Mouse (Mus musculus) hindbrain, embryonic 11.5 days (tissue): ENCODE measurements around the gene Gcnt7. TPM values are rescaled to one million over a fixed set of nuclear protein-coding genes. Genes with fewer than 3 reads are reported as not detected.

Experiments
- ATAC-seq: fragments of 200-750 bp; cut with Nextera tagmentation; 2 replicates; pipeline ENCODE4 v1.8.0; 2017; ENCODE audit warnings: mild to moderate bottlenecking, moderate TSS enrichment, moderate library complexity; ENCODE audit not compliant: low FRiP score
- DNase-seq: peaks from one replicate; pipeline ENCODE4 v3.0.0-alpha.2; 2015; ENCODE audit warnings: low spot score
- H3K27ac ChIP-seq: fragments of 300-500 bp; sonication (generic); 2 replicates; pipeline ENCODE4 v1.5.1; 2014; ENCODE audit warnings: mild to moderate bottlenecking, low read depth, low read length
- H3K27me3 ChIP-seq: fragments of 300-500 bp; sonication (generic); 2 replicates; pipeline ENCODE4 v1.6.1; 2014; ENCODE audit warnings: mild to moderate bottlenecking, low read length, moderate library complexity, mixed read lengths; ENCODE audit not compliant: control insufficient read depth, insufficient read depth
- H3K36me3 ChIP-seq: fragments of 300-500 bp; sonication (generic); 2 replicates; pipeline ENCODE4 v1.6.1; 2014; ENCODE audit warnings: mild to moderate bottlenecking, low read length, moderate library complexity, mixed read lengths; ENCODE audit not compliant: control insufficient read depth, insufficient read depth
- H3K4me1 ChIP-seq: fragments of 300-500 bp; sonication (generic); replicated peaks from 2 replicates; pipeline ENCODE4 v1.6.1; 2014; ENCODE audit warnings: low read length, mixed read lengths; ENCODE audit not compliant: control insufficient read depth, insufficient read depth
- H3K4me2 ChIP-seq: fragments of 300-500 bp; sonication (generic); replicated peaks from 2 replicates; pipeline ENCODE4 v1.6.1; 2014; ENCODE audit warnings: mild to moderate bottlenecking, low read depth, low read length
- H3K4me3 ChIP-seq: fragments of 300-500 bp; sonication (generic); 2 replicates; pipeline ENCODE4 v1.5.1; 2014; ENCODE audit warnings: low read depth, low read length
- H3K9ac ChIP-seq: fragments of 300-500 bp; sonication (generic); 2 replicates; pipeline ENCODE4 v1.6.1; 2014; ENCODE audit warnings: low read depth, low read length
- H3K9me3 ChIP-seq: fragments of 300-500 bp; sonication (generic); 2 replicates; pipeline ENCODE4 v1.6.1; 2016; ENCODE audit warnings: low read length; ENCODE audit not compliant: control insufficient read depth
- WGBS: fragments of 180-500 bp; shearing (Covaris S2); extraction: QIAGEN DNeasy Blood & Tissue Kit; methylation state at CpG from one replicate; pipeline ENCODE4 v1.1.7; 2014; 5-methylcytosine and 5-hydroxymethylcytosine counted together
- polyA plus RNA-seq: library from polyadenylated mRNA; unstranded; fragments of >200 nt; fragmentation: Nextera tagmentation; extraction: Ambion mirVana; gene quantifications from 2 replicates; pipeline ENCODE4 v1.2.1, GENCODE M21; 2014

The Gcnt7 gene
- polyA plus RNA-seq, 1 experiment from 2014 or later = 0.97 TPM

DNA sequence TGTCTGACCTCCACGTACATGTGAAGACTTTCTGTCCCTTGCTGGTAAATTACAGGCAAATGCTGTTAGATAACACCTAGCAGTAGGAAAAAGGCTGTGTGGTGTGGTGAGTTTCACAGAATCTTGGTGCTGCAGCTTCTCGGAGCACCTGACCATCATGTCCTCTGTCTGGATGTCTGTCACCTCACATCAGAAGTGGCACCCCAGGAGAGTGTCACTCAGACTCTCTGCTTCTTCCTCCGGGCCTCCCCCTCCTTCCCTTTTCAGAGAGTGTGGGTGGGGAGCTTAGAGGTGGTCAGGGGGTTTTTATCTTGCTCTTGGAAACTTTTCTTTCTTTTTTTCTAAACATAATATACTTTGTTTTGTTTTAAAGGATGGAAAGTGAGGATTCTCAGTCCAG lies 53.4 kb downstream of the Gcnt7 start:
- H3K36me3 ChIP-seq = no peaks in the 10 kb centered on the region
- no peak overlapping the region for H3K27ac ChIP-seq
- no peak overlapping the region for H3K4me3 ChIP-seq
- H3K27me3 ChIP-seq = no peaks in the 10 kb centered on the region
- 71% methylated on average over 3 of the region's 3 CpGs for WGBS
- no peak overlapping the region for H3K4me2 ChIP-seq
- no peak overlapping the region for H3K9ac ChIP-seq
- no peaks in the 10 kb centered on the region for H3K4me1 ChIP-seq
- ATAC-seq (no peak), DNase-seq (no peak)
- H3K9me3 ChIP-seq = no peaks in the 10 kb centered on the region

DNA sequence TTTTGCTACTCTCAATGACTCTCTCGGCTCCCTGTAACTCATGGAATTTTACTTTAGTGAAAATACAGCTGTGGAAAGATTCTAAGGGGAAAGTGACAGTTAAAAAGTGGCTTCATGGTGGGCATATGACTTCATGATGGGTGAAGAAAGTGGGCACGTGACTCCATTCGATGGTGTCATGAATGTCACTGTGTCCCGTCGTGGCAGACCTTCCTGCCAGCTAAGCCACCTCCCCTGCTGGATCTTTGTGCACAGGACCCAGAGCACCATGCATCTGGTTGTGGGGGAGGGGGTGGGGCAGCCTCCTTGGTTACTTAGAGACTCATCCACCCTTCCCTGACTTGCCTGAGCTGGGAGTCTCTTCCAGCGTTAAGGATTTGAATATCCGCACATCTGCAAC lies 54.2 kb downstream of the Gcnt7 start:
- Histone ChIP-seq H3K27me3 (no peaks in the 10 kb centered on the region), H3K4me1 (no peaks in the 10 kb centered on the region), H3K4me3 (no peak overlapping the region), H3K36me3 (no peaks in the 10 kb centered on the region), H3K9me3 (no peaks in the 10 kb centered on the region), H3K4me2 (no peak overlapping the region), H3K27ac (no peak overlapping the region), H3K9ac (no peak overlapping the region)
- 62% methylated on average over 7 of the region's 7 CpGs for WGBS
- no peak for DNase-seq
- no peak for ATAC-seq

DNA sequence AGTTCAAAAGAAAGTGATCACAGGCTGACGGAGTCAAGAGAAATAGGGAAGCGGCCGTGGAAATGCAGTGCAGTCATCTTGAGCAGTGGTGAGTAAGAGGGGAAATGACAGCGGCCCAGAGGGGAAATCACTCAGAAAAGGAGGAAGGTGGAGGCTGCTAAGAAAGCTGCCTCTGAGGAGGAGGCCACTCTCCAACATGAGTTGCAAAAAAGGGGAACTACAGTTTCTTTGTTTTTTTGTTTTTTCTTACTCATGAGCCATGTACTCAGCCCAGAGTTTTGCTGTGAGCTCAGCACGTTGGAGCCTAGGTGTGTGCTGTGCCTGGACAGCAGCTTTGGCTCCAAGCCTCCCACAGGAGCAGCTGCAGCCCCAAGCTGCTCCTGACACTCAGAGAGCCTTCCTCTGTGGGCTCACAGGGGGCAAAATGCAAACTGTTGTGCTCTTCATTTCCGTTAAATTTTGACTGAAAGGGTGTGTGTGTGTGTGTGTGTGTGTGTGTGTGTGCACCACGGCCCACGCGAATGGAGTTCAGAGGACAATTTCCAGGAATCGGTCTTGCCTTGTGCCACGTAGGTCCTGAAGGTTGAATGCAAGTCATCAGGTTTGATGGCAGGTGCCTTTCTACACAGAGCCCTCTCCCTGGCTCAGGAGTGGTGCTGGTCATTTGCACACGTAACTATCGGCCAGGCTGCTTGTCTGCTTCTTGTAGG lies 57.1 kb downstream of the Gcnt7 start:
- Histone ChIP-seq H3K4me3 (no peak overlapping the region), H3K4me2 (no peak overlapping the region), H3K9me3 (no peaks in the 10 kb centered on the region), H3K36me3 (no peaks in the 10 kb centered on the region), H3K27me3 (no peaks in the 10 kb centered on the region), H3K27ac (no peak overlapping the region), H3K9ac (no peak overlapping the region), H3K4me1 (no peaks in the 10 kb centered on the region)
- ATAC-seq (no peak), DNase-seq (no peak)
- WGBS = 77% methylated on average over 13 of the region's 13 CpGs

Other genes starting within 250 kb of the Gcnt7 start
- gene Mc3r, start 210.1 kb downstream of the Gcnt7 start, polyA plus RNA-seq = not detected in 2 replicates
- 27.6 TPM in 2 replicates for gene Fam210b, start 113.0 kb downstream of the Gcnt7 start, polyA plus RNA-seq
- 142 and 144 TPM in 2 replicates for gene Aurka, start 88.1 kb downstream of the Gcnt7 start, polyA plus RNA-seq
- gene Cstf1, start 87.9 kb downstream of the Gcnt7 start, polyA plus RNA-seq = 44.7 and 44.9 TPM in 2 replicates
- gene Cass4, start 64.8 kb downstream of the Gcnt7 start, polyA plus RNA-seq = 0.12 and 0.40 TPM in 2 replicates
- 95.5 and 102 TPM in 2 replicates for gene Rtf2, start 18.0 kb downstream of the Gcnt7 start, polyA plus RNA-seq
- 0.31 TPM in 1 of 2 replicates, not detected in the other for gene Fam209, start 13.9 kb upstream of the Gcnt7 start, polyA plus RNA-seq
- gene Tfap2c, start 91.0 kb upstream of the Gcnt7 start, polyA plus RNA-seq = 2.5 and 2.8 TPM in 2 replicates